Mouse (Mus musculus): ENCODE data around the gene Ptger4. TPM values are rescaled to one million over a fixed set of nuclear protein-coding genes. Genes with fewer than 3 reads are reported as not detected.

Ptger4 gene
- polyA plus RNA-seq, 1 experiment from 2014 or later = 0.73 TPM

- Histone ChIP-seq H3K27me3 (ENCODE audit: control insufficient read depth, insufficient read depth, low read length) (peaks cover 35% of the 10 kb centered on the region), H3K4me2 (ENCODE audit: low read depth, low read length, severe bottlenecking) (peak overlapping the region; percentile 80), H3K36me3 (ENCODE audit: control insufficient read depth, insufficient read depth, low read length) (no peaks in the 10 kb centered on the region), H3K4me1 (replicated peaks; ENCODE audit: control insufficient read depth, insufficient read depth, low read length) (peaks cover 6% of the 10 kb centered on the region; the same call in 1 of the 2 replicates), H3K9ac (ENCODE audit: low read length) (peak overlapping the region; percentile 44), H3K4me3 (ENCODE audit: low read depth, low read length) (peak overlapping the region; percentile 40), H3K9me3 (ENCODE audit: control insufficient read depth, low read length) (no peaks in the 10 kb centered on the region; the same call in 1 of the 2 replicates), H3K27ac (ENCODE audit: low read depth, low read length) (no peak overlapping the region)
- peak; percentile 68 for DNase-seq (ENCODE audit: low spot score)
- ATAC-seq (replicated peaks; ENCODE audit: low FRiP score) = 0 out of 2 replicates have a peak, but pooled peaks have one; percentile 35
- WGBS = 16% methylated on average over 12 of the region's 12 CpGs
These were observed 2.4 kb downstream of the Ptger4 start for GRCm38 (mm10) chr15:5241304-5242201.

GRCm38 (mm10) chr15:5240360-5240759 lies 3.6 kb downstream of the Ptger4 start:
- 82% methylated on average over 6 of the region's 6 CpGs for WGBS
- Histone ChIP-seq H3K9me3 (ENCODE audit: control insufficient read depth, low read length) (no peaks in the 10 kb centered on the region; the same call in 1 of the 2 replicates), H3K4me3 (ENCODE audit: low read depth, low read length) (no peak overlapping the region), H3K27ac (ENCODE audit: low read depth, low read length) (no peak overlapping the region), H3K27me3 (ENCODE audit: control insufficient read depth, insufficient read depth, low read length) (peaks cover 35% of the 10 kb centered on the region), H3K36me3 (ENCODE audit: control insufficient read depth, insufficient read depth, low read length) (no peaks in the 10 kb centered on the region), H3K9ac (ENCODE audit: low read length) (no peak overlapping the region), H3K4me1 (replicated peaks; ENCODE audit: control insufficient read depth, insufficient read depth, low read length) (peaks cover 6% of the 10 kb centered on the region; the same call in 1 of the 2 replicates), H3K4me2 (ENCODE audit: low read depth, low read length, severe bottlenecking) (no peak overlapping the region)
- DNase-seq (ENCODE audit: low spot score) = no peak
- ATAC-seq (replicated peaks; ENCODE audit: low FRiP score) = no peak

GRCm38 (mm10) chr15:5239901-5240300 lies 4.1 kb downstream of the Ptger4 start:
- Histone ChIP-seq H3K4me3 (ENCODE audit: low read depth, low read length) (no peak overlapping the region), H3K9me3 (ENCODE audit: control insufficient read depth, low read length) (no peaks in the 10 kb centered on the region; the same call in 1 of the 2 replicates), H3K36me3 (ENCODE audit: control insufficient read depth, insufficient read depth, low read length) (no peaks in the 10 kb centered on the region), H3K4me2 (ENCODE audit: low read depth, low read length, severe bottlenecking) (no peak overlapping the region), H3K27me3 (ENCODE audit: control insufficient read depth, insufficient read depth, low read length) (peaks cover 33% of the 10 kb centered on the region), H3K27ac (ENCODE audit: low read depth, low read length) (no peak overlapping the region), H3K9ac (ENCODE audit: low read length) (no peak overlapping the region), H3K4me1 (replicated peaks; ENCODE audit: control insufficient read depth, insufficient read depth, low read length) (peaks cover 6% of the 10 kb centered on the region; the same call in 1 of the 2 replicates)
- ATAC-seq (replicated peaks; ENCODE audit: low FRiP score) (no peak), DNase-seq (ENCODE audit: low spot score) (no peak)
- WGBS = 79% methylated on average over 6 of the region's 6 CpGs

DNA sequence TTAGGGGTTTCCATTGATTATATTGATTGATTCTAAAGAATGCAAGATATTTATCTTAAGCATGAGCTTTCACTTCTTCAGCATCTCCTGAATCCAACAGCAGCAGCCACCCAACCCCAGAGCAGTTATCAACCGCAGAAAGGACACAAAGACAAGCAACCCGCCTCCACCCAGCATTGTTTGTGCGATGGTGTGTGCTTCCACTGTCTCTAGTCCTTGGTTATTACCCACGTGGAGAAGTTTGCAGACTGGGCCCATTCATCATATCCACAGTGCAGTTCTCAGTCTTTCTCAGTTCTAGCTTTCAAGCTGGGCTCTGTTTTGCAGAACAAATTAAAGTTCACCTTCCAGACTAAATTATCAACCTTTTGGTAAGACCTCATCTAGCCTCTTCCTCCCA lies 4.6 kb downstream of the Ptger4 start:
- no peak overlapping the region for H3K4me2 ChIP-seq (ENCODE audit: low read depth, low read length, severe bottlenecking)
- peaks cover 28% of the 10 kb centered on the region for H3K27me3 ChIP-seq (ENCODE audit: control insufficient read depth, insufficient read depth, low read length)
- H3K9me3 ChIP-seq (ENCODE audit: control insufficient read depth, low read length) = no peaks in the 10 kb centered on the region; the same call in 1 of the 2 replicates
- WGBS = 76% methylated on average over 4 of the region's 4 CpGs
- no peaks in the 10 kb centered on the region for H3K36me3 ChIP-seq (ENCODE audit: control insufficient read depth, insufficient read depth, low read length)
- H3K4me1 ChIP-seq (replicated peaks; ENCODE audit: control insufficient read depth, insufficient read depth, low read length) = peaks cover 6% of the 10 kb centered on the region; the same call in 1 of the 2 replicates
- ATAC-seq (replicated peaks; ENCODE audit: low FRiP score) = no peak
- no peak for DNase-seq (ENCODE audit: low spot score)
- no peak overlapping the region for H3K9ac ChIP-seq (ENCODE audit: low read length)
- H3K27ac ChIP-seq (ENCODE audit: low read depth, low read length) = no peak overlapping the region
- H3K4me3 ChIP-seq (ENCODE audit: low read depth, low read length) = no peak overlapping the region

- no peak for DNase-seq (ENCODE audit: low spot score)
- 88% methylated on average over 4 of the region's 4 CpGs for WGBS
- H3K27ac ChIP-seq (ENCODE audit: low read depth, low read length) = no peak overlapping the region
These were observed 5.4 kb downstream of the Ptger4 start for GRCm38 (mm10) chr15:5238553-5238952.

DNA sequence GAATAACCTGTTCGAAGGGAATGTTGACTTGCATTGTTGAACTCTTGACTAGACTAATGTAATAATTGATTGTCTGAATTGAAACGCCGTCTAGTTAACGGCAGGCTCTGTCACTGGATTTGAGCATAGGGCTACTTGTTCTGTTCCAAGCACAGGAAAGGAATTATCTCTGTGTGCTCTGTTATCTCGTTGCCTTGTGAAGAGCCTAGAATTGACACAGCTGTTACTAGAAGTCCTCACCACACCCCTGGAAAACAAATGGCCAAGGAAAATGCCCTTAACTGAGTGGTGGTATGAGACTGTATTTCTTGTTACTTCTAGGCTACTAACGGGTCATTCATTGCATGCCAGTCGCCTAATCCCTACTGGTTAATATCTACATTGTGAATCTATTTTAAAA lies 5.9 kb downstream of the Ptger4 start:
- H3K27me3 ChIP-seq (ENCODE audit: control insufficient read depth, insufficient read depth, low read length) = peaks cover 19% of the 10 kb centered on the region
- no peaks in the 10 kb centered on the region for H3K36me3 ChIP-seq (ENCODE audit: control insufficient read depth, insufficient read depth, low read length)
- ATAC-seq (replicated peaks; ENCODE audit: low FRiP score) (no peak), DNase-seq (ENCODE audit: low spot score) (peak; percentile 11)
- no peaks in the 10 kb centered on the region; the same call in 1 of the 2 replicates for H3K9me3 ChIP-seq (ENCODE audit: control insufficient read depth, low read length)
- peaks cover 6% of the 10 kb centered on the region; the same call in 1 of the 2 replicates for H3K4me1 ChIP-seq (replicated peaks; ENCODE audit: control insufficient read depth, insufficient read depth, low read length)
- no peak overlapping the region for H3K4me2 ChIP-seq (ENCODE audit: low read depth, low read length, severe bottlenecking)
- H3K4me3 ChIP-seq (ENCODE audit: low read depth, low read length) = no peak overlapping the region
- H3K9ac ChIP-seq (ENCODE audit: low read length) = no peak overlapping the region
- WGBS = 90% methylated on average over 7 of the region's 7 CpGs
- H3K27ac ChIP-seq (ENCODE audit: low read depth, low read length) = no peak overlapping the region

More at GRCm38 (mm10) chr15:5238553-5238952, 5.4 kb downstream of the Ptger4 start:
- H3K4me1 ChIP-seq (replicated peaks; ENCODE audit: control insufficient read depth, insufficient read depth, low read length) = peaks cover 6% of the 10 kb centered on the region; the same call in 1 of the 2 replicates
- no peak overlapping the region for H3K4me2 ChIP-seq (ENCODE audit: low read depth, low read length, severe bottlenecking)
- H3K36me3 ChIP-seq (ENCODE audit: control insufficient read depth, insufficient read depth, low read length) = no peaks in the 10 kb centered on the region
- ATAC-seq (replicated peaks; ENCODE audit: low FRiP score) = no peak
- H3K9ac ChIP-seq (ENCODE audit: low read length) = no peak overlapping the region
- H3K27me3 ChIP-seq (ENCODE audit: control insufficient read depth, insufficient read depth, low read length) = peaks cover 24% of the 10 kb centered on the region
- H3K9me3 ChIP-seq (ENCODE audit: control insufficient read depth, low read length) = no peaks in the 10 kb centered on the region; the same call in 1 of the 2 replicates
- no peak overlapping the region for H3K4me3 ChIP-seq (ENCODE audit: low read depth, low read length)

- H3K27ac ChIP-seq (ENCODE audit: low read depth, low read length) = no peak overlapping the region
- DNase-seq (ENCODE audit: low spot score) = no peak
- H3K9me3 ChIP-seq (ENCODE audit: control insufficient read depth, low read length) = no peaks in the 10 kb centered on the region
- ATAC-seq (replicated peaks; ENCODE audit: low FRiP score) = no peak
- 73% methylated on average over 7 of the region's 7 CpGs for WGBS
- no peak overlapping the region for H3K9ac ChIP-seq (ENCODE audit: low read length)
- H3K27me3 ChIP-seq (ENCODE audit: control insufficient read depth, insufficient read depth, low read length) = peaks cover 10% of the 10 kb centered on the region
- H3K4me3 ChIP-seq (ENCODE audit: low read depth, low read length) = no peak overlapping the region
- H3K4me1 ChIP-seq (replicated peaks; ENCODE audit: control insufficient read depth, insufficient read depth, low read length) = no peaks in the 10 kb centered on the region; the same call in 1 of the 2 replicates
- no peaks in the 10 kb centered on the region for H3K36me3 ChIP-seq (ENCODE audit: control insufficient read depth, insufficient read depth, low read length)
- H3K4me2 ChIP-seq (ENCODE audit: low read depth, low read length, severe bottlenecking) = no peak overlapping the region
These were observed 6.9 kb downstream of the Ptger4 start for GRCm38 (mm10) chr15:5237012-5237660.

GRCm38 (mm10) chr15:5236538-5236937 lies 7.4 kb downstream of the Ptger4 start:
- peak; percentile 82 for DNase-seq (ENCODE audit: low spot score)
- no peak overlapping the region for H3K27ac ChIP-seq (ENCODE audit: low read depth, low read length)
- peaks cover 4% of the 10 kb centered on the region for H3K27me3 ChIP-seq (ENCODE audit: control insufficient read depth, insufficient read depth, low read length)
- ATAC-seq (replicated peaks; ENCODE audit: low FRiP score) = peak; percentile 83
- no peaks in the 10 kb centered on the region for H3K4me1 ChIP-seq (replicated peaks; ENCODE audit: control insufficient read depth, insufficient read depth, low read length)
- H3K9ac ChIP-seq (ENCODE audit: low read length) = no peak overlapping the region
- no peak overlapping the region for H3K4me2 ChIP-seq (ENCODE audit: low read depth, low read length, severe bottlenecking)
- no peaks in the 10 kb centered on the region for H3K9me3 ChIP-seq (ENCODE audit: control insufficient read depth, low read length)
- no peak overlapping the region for H3K4me3 ChIP-seq (ENCODE audit: low read depth, low read length)
- 16% methylated on average over 6 of the region's 6 CpGs for WGBS
- no peaks in the 10 kb centered on the region for H3K36me3 ChIP-seq (ENCODE audit: control insufficient read depth, insufficient read depth, low read length)
